Mouse (Mus musculus) neural tube, embryonic 10.5 days (tissue): ENCODE data around the gene Tec.
A peak's percentile ranks its signal among the peaks of the same experiment; 100 is the strongest.

Source experiments
- DNase-seq: peaks from one replicate; pipeline ENCODE4 v3.0.0-alpha.2; 2017; ENCODE audit warnings: low spot score; ENCODE audit errors: extremely low spot score

The Tec gene

GRCm38 (mm10) chr5:72893987-72894386 lies 25.7 kb upstream of the Tec start:
- peak; percentile 36 for DNase-seq

- DNase-seq = peak; percentile 59
Measured at GRCm38 (mm10) chr5:72891534-72891933, 23.3 kb upstream of the Tec start.

- no peak for DNase-seq
Measured at GRCm38 (mm10) chr5:72888260-72888659, 20.0 kb upstream of the Tec start.

- peak; percentile 44 for DNase-seq
Measured at GRCm38 (mm10) chr5:72886458-72887222, 18.4 kb upstream of the Tec start.

GRCm38 (mm10) chr5:72883706-72884105 lies 15.4 kb upstream of the Tec start:
- DNase-seq = no peak

GRCm38 (mm10) chr5:72882412-72882765 lies 14.1 kb upstream of the Tec start:
- DNase-seq = no peak

- DNase-seq = no peak
Measured at GRCm38 (mm10) chr5:72881748-72882411, 13.6 kb upstream of the Tec start.

- DNase-seq = no peak
Measured at GRCm38 (mm10) chr5:72879736-72880135, 11.5 kb upstream of the Tec start.

- DNase-seq = no peak
Measured at GRCm38 (mm10) chr5:72871114-72871513, 2.8 kb upstream of the Tec start.

GRCm38 (mm10) chr5:72869779-72870608 lies 1.7 kb upstream of the Tec start:
- no peak for DNase-seq

- no peak for DNase-seq
Measured at GRCm38 (mm10) chr5:72867036-72867672, 1.1 kb downstream of the Tec start.

- DNase-seq = no peak
Measured at GRCm38 (mm10) chr5:72866260-72866905, 1.9 kb downstream of the Tec start.

GRCm38 (mm10) chr5:72864654-72865178 lies 3.6 kb downstream of the Tec start:
- no peak for DNase-seq

- DNase-seq = no peak
Measured at GRCm38 (mm10) chr5:72863166-72863565, 5.1 kb downstream of the Tec start.

- DNase-seq = no peak
Measured at GRCm38 (mm10) chr5:72861726-72862385, 6.4 kb downstream of the Tec start.

- DNase-seq = no peak
Measured at GRCm38 (mm10) chr5:72860899-72861298, 7.4 kb downstream of the Tec start.

GRCm38 (mm10) chr5:72858306-72858705 lies 10.0 kb downstream of the Tec start:
- DNase-seq = no peak

GRCm38 (mm10) chr5:72857756-72858155 lies 10.5 kb downstream of the Tec start:
- DNase-seq = no peak

GRCm38 (mm10) chr5:72856255-72856878 lies 11.9 kb downstream of the Tec start:
- DNase-seq = no peak

- no peak for DNase-seq
Measured at GRCm38 (mm10) chr5:72855685-72856124, 12.6 kb downstream of the Tec start.
